Mouse (Mus musculus) hindbrain, embryonic 14.5 days (tissue): ENCODE results near the gene Mphosph10. TPM values are rescaled to one million over a fixed set of nuclear protein-coding genes. Genes with fewer than 3 reads are reported as not detected.

Source experiments
- ATAC-seq: fragments of 200-750 bp; cut with Nextera tagmentation; 2 replicates; pipeline ENCODE4 v1.8.0; 2017; ENCODE audit warnings: moderate number of reproducible peaks, mild to moderate bottlenecking, moderate TSS enrichment, moderate library complexity; ENCODE audit not compliant: low FRiP score
- DNase-seq: peaks from one replicate; pipeline ENCODE4 v3.0.0-alpha.2; 2015; ENCODE audit warnings: low spot score
- H3K27ac ChIP-seq: fragments of 300-500 bp; sonication (generic); 2 replicates; pipeline ENCODE4 v1.5.1; 2014; ENCODE audit warnings: mild to moderate bottlenecking, moderate library complexity
- H3K27me3 ChIP-seq: fragments of 300-500 bp; sonication (generic); 2 replicates; pipeline ENCODE4 v1.6.1; 2014; ENCODE audit warnings: mild to moderate bottlenecking, low read length, mixed read lengths; ENCODE audit not compliant: control insufficient read depth, insufficient read depth
- H3K36me3 ChIP-seq: fragments of 300-500 bp; sonication (generic); replicated peaks from 2 replicates; pipeline ENCODE4 v1.6.1; 2014; ENCODE audit not compliant: control insufficient read depth, insufficient read depth
- H3K4me1 ChIP-seq: fragments of 300-500 bp; sonication (generic); replicated peaks from 2 replicates; pipeline ENCODE4 v1.6.1; 2014; ENCODE audit warnings: antibody characterized with exemption, low read length, mixed read lengths; ENCODE audit not compliant: control insufficient read depth, insufficient read depth
- H3K4me2 ChIP-seq: fragments of 300-500 bp; sonication (generic); replicated peaks from 2 replicates; pipeline ENCODE4 v1.6.1; 2014; ENCODE audit warnings: mild to moderate bottlenecking, moderate library complexity
- H3K4me3 ChIP-seq: fragments of 300-500 bp; sonication (generic); replicated peaks from 2 replicates; pipeline ENCODE4 v1.5.1; 2014; ENCODE audit warnings: mild to moderate bottlenecking, low read length
- H3K9ac ChIP-seq: fragments of 300-500 bp; sonication (generic); 2 replicates; pipeline ENCODE4 v1.6.1; 2014
- H3K9me3 ChIP-seq: fragments of 300-500 bp; sonication (generic); 2 replicates; pipeline ENCODE4 v1.6.1; 2016; ENCODE audit warnings: low read length; ENCODE audit not compliant: control insufficient read depth
- WGBS: fragments of 180-500 bp; shearing (Covaris S2); extraction: QIAGEN DNeasy Blood & Tissue Kit; methylation state at CpG from one replicate; pipeline ENCODE4 v1.1.7; 2014; 5-methylcytosine and 5-hydroxymethylcytosine counted together
- polyA plus RNA-seq: library from polyadenylated mRNA; unstranded; fragments of >200 nt; fragmentation: Nextera tagmentation; extraction: Ambion mirVana; gene quantifications from 2 replicates; pipeline ENCODE4 v1.2.1, GENCODE M21; 2014

Mphosph10 gene
- polyA plus RNA-seq, 1 experiment from 2014 or later = 20.2 TPM

DNA sequence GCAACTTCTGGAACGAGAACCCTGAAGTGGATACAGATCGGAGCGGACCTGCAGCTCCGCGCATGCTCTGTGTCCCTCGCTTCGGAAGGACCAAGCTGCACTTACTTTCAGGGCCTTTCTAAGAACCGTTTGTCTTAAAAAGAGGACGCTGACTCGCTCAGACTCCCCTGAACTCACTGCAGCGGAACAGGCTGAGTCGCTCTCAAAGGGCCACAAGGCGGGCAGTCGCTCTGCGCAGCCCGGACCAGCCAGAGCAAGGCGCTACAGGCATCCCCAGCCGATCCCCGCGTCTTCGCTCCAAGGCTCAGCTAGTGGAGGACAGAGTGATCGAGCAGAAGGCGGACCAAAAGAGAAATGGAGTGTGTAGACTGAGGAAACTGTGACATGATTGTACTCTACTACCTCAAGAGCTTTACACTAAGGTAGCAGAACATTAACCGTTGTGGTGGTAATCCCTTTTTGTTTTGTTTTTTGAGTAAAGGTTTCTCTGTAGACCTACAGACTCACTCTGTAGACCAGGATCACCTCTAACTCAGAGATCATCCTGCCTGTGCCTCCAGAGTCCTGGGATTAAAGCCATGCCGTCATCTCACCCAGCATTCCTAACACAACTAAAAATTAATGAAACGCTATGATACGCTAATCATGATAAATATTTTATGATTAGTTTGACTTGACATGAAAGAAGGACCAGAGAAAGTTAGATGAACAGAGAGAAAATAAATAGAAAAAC is 18.1 kb downstream of the Mphosph10 start, which contains the start of gene Fan1:
Gene Fan1, minus strand, starts transcription at position 266 of the 733 bp plus-strand sequence.
- H3K9ac ChIP-seq = peak within 1 kb of the TSS; percentile 67
- H3K4me2 ChIP-seq = peak within 1 kb of the TSS; percentile 69
- DNase-seq (peak; percentile 82), ATAC-seq (peak; percentile 96)
- no peaks in the 10 kb centered on the region for H3K27me3 ChIP-seq
- H3K4me3 ChIP-seq = peak within 1 kb of the TSS; percentile 65
- peaks cover 10% of the 10 kb centered on the region for H3K4me1 ChIP-seq
- peaks cover 34% of the 10 kb centered on the region for H3K36me3 ChIP-seq
- no peaks in the 10 kb centered on the region for H3K9me3 ChIP-seq
- H3K27ac ChIP-seq = peak within 1 kb of the TSS; percentile 93
- 5% methylated on average over 27 of the region's 27 CpGs for WGBS

DNA sequence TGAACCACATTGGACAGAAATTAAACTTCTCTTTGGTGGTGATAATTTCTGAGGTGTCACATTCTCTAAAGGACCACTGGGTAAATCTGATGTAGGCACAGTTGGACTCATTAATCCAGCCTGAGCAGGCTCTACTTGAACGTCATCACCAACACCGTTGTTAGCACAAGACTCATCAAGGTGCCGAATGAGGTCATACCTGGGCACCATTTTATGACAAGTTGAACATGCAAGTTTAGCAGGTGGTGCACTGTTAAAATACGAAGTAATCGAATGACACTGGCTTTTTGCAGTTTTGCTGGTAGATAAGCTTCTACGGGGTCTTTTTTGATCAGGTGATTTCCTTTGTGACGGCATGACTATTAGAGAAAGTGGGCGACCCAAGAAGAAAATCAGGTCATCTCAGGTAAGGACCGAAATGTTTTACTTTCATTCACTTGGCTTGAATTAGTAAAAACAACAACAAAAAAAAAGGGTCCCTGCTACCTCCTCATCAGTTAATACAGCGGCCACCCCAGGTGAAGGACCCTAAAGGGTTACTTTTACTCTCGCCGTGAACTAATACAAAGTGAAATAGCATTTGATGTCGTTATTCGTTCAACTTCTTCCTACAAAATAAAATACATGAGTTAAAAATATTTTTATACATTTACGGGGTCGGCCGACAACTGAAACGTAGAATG is 18.8 kb downstream of the Mphosph10 start:
- Histone ChIP-seq H3K27me3 (no peaks in the 10 kb centered on the region), H3K4me2 (peak overlapping the region; percentile 69), H3K4me3 (peak overlapping the region; percentile 65), H3K9me3 (no peaks in the 10 kb centered on the region), H3K9ac (peak overlapping the region; percentile 67), H3K4me1 (peaks cover 10% of the 10 kb centered on the region), H3K36me3 (peaks cover 34% of the 10 kb centered on the region), H3K27ac (peak overlapping the region; percentile 93)
- WGBS = 16% methylated on average over 18 of the region's 18 CpGs
- peak; percentile 41; the same call in 1 of the 2 replicates for ATAC-seq
- peak; percentile 31 for DNase-seq

DNA sequence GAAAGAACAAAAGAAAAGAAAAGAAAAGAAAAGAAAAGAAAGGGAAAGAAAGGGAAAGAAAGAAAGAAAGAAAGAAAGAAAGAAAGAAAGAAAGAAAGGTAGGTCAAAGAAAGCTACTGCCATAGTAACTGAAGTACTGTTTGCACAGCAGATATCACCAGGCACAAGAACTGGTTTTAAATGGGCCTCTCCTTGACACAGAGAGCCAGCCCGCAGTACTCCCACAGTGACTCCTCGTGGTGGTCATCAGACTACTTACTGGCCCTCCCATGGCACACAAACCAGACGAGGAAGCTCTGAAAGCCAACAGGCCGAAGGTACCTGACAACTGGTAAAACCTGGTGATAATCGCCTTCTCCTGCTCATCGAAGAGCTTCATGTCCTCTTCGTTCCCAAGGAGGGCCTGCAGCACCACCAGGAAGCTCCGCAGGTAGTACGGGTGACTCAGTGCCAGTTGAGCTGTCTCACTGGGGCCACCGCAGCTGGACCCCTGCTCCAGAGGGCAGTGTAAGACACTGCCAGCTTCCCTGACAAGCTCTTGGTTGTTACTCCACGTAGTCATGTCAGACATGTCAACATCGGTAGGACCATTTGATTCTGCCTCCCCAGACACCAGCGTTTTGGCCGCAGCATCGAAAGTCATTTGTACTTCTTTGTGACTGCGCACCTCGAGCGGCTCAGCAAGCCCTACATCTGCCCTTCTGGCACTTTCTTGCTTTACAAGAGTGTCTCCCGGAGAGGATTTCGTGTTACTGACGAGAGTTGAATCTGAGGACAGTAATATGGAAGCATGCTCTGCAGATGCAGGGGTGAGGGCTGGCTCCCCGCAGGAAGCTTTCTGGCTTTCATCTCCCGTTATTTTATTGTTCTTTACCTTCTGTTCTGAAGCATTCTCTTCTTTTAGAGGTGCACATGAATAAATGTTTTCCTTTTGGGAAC is 19.9 kb downstream of the Mphosph10 start:
- 88% methylated on average over 23 of the region's 23 CpGs for WGBS
- Histone ChIP-seq H3K27ac (no peak overlapping the region), H3K9me3 (no peaks in the 10 kb centered on the region), H3K4me2 (no peak overlapping the region), H3K9ac (0 out of 2 replicates have a peak overlapping the region, but pooled peaks have one; percentile 67), H3K4me1 (peaks cover 10% of the 10 kb centered on the region), H3K27me3 (no peaks in the 10 kb centered on the region), H3K36me3 (peaks cover 29% of the 10 kb centered on the region), H3K4me3 (no peak overlapping the region)
- DNase-seq = no peak
- ATAC-seq = no peak

DNA sequence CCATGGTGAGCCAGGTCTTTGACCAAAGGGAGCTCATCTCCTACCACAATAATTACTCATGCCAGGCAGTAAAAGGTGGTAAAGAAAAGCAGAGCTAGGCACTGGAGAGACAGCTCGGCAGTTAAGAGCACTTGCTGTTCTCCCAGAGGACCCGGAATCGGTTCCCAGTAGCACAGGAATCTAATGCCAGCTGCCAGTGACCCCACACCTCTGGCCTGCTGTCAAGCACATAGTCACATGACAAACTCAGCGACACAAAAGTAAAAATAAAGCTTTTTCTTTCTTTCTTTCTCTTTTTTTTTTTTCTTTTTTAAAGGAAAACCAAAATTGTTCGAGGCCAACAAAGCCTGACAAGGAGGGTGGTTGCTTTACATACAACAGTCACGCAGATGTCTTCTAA is 22.2 kb downstream of the Mphosph10 start:
- Histone ChIP-seq H3K4me3 (no peak overlapping the region), H3K9me3 (no peaks in the 10 kb centered on the region), H3K27me3 (no peaks in the 10 kb centered on the region), H3K4me2 (no peak overlapping the region), H3K36me3 (peaks cover 30% of the 10 kb centered on the region), H3K9ac (no peak overlapping the region), H3K27ac (no peak overlapping the region), H3K4me1 (peaks cover 10% of the 10 kb centered on the region)
- DNase-seq (no peak), ATAC-seq (no peak)
- WGBS = 89% methylated on average over 6 of the region's 6 CpGs

DNA sequence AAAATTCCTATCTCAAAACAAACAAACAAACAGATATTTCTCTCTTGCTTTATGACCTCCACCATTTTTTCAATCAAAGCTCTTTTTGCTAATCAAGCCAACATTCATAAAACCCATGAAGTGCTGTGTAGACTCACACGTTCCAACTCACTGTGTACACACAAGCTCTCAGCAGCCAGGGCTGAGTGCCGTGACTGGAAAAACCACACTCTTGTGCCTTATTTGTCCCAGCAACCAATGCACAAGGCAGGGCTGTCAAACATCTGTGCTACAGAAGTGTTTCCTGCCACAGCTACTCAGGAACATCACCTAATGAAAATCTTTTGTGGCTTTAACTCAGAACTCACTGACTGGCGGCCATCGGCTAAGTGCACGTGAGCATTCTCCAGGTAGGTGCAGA is 26.2 kb downstream of the Mphosph10 start:
- no peak overlapping the region for H3K9ac ChIP-seq
- no peaks in the 10 kb centered on the region for H3K27me3 ChIP-seq
- H3K27ac ChIP-seq = no peak overlapping the region
- no peak for ATAC-seq
- WGBS = 93% methylated on average over 5 of the region's 5 CpGs
- H3K4me3 ChIP-seq = no peak overlapping the region
- H3K4me2 ChIP-seq = no peak overlapping the region
- no peaks in the 10 kb centered on the region; the same call in 1 of the 2 replicates for H3K4me1 ChIP-seq
- H3K9me3 ChIP-seq = no peaks in the 10 kb centered on the region
- H3K36me3 ChIP-seq = peaks cover 65% of the 10 kb centered on the region
- DNase-seq = no peak

DNA sequence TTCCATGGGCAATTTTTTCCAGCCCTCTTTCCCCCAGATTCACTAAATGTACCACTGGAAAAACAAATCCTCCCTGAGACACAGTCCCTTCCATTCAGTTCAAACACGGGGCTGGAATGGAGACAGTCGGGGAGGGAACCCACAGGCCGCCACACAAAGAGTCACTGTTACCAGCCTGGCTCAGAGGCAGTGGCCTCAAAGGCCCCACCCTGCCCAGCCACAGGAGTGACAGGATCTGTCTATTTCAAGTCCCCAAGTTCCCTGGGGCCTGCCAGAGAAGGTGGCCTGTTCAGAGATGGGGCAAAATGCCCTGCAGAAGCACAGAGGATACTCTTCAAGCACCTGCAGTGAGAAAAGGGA is 31.5 kb downstream of the Mphosph10 start:
- H3K4me3 ChIP-seq = no peak overlapping the region
- no peaks in the 10 kb centered on the region for H3K27me3 ChIP-seq
- no peaks in the 10 kb centered on the region for H3K4me1 ChIP-seq
- H3K36me3 ChIP-seq = peaks cover 63% of the 10 kb centered on the region
- H3K9ac ChIP-seq = no peak overlapping the region
- DNase-seq (no peak), ATAC-seq (no peak)
- WGBS = 67% methylated on average over 3 of the region's 3 CpGs
- no peak overlapping the region for H3K4me2 ChIP-seq
- H3K9me3 ChIP-seq = no peaks in the 10 kb centered on the region
- H3K27ac ChIP-seq = peak overlapping the region; percentile 43; the same call in 1 of the 2 replicates

DNA sequence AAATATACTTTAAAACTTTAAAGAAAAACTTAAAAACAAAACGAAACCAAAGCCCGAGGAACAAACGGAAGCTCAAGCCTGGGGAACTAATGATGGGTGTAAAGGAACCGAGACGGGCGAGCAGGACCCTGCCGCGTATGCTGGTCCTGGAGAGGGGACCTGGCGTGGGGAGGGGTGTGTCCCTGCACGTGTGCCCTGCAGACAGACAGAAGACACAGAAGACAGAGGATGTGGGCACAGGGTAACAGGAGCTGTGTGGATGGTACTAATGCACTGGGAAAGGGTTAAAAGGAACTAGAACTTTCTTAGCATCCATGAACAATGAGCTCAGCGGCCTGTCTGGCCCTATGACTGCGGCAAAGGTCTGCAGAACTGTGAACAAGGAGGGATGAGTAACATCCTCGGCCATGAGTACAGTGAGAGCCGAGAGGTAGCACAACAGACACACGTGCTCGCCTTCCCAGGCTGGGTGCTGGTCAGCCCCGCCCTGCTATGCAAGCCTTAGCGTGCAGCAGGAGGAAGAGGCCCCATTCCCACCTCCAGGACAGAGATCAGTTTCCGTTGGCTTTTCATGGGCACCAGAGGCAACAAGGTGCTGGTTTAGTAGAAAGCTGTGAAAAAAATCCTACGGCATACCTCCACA is 32.0 kb downstream of the Mphosph10 start:
- no peaks in the 10 kb centered on the region for H3K9me3 ChIP-seq
- H3K9ac ChIP-seq = no peak overlapping the region
- peaks cover 58% of the 10 kb centered on the region for H3K36me3 ChIP-seq
- H3K4me2 ChIP-seq = no peak overlapping the region
- 87% methylated on average over 20 of the region's 20 CpGs for WGBS
- H3K4me1 ChIP-seq = no peaks in the 10 kb centered on the region
- peak overlapping the region; percentile 43; the same call in 1 of the 2 replicates for H3K27ac ChIP-seq
- ATAC-seq (no peak), DNase-seq (no peak)
- no peak overlapping the region for H3K4me3 ChIP-seq
- H3K27me3 ChIP-seq = no peaks in the 10 kb centered on the region

DNA sequence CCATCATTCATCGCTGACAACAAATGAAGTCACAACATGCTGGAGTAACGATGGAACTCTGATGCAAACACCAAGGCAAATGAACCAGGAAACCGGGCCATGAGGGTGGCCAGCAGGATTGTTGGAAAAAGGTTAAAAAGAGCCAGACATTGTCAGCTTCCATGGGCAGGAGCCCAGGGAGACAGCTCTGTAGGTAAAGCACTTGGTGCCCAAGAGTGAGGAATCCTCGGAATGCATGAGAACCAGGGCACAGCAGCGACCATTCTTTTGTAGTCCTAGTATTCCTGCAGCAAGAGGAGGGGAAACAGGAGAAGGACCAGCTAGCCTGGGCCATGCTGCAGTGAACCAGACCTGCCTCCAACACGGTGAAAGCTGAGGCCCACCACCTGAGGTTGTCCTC is 33.4 kb downstream of the Mphosph10 start:
- Histone ChIP-seq H3K4me3 (no peak overlapping the region), H3K27ac (no peak overlapping the region), H3K36me3 (peaks cover 50% of the 10 kb centered on the region), H3K9me3 (no peaks in the 10 kb centered on the region), H3K4me2 (no peak overlapping the region), H3K27me3 (no peaks in the 10 kb centered on the region), H3K9ac (no peak overlapping the region), H3K4me1 (no peaks in the 10 kb centered on the region; the same call in 1 of the 2 replicates)
- 82% methylated on average over 6 of the region's 6 CpGs for WGBS
- DNase-seq (no peak), ATAC-seq (no peak)
